Mouse (Mus musculus) liver (tissue): ENCODE data around the gene Gm11096.
A peak's percentile ranks its signal among the peaks of the same experiment; 100 is the strongest.

ENCODE experiments used
- DNase-seq: peaks from one replicate; pipeline ENCODE4 v3.0.0-alpha.2; 2020; ENCODE audit warnings: mixed read lengths

Gene Gm11096

DNA sequence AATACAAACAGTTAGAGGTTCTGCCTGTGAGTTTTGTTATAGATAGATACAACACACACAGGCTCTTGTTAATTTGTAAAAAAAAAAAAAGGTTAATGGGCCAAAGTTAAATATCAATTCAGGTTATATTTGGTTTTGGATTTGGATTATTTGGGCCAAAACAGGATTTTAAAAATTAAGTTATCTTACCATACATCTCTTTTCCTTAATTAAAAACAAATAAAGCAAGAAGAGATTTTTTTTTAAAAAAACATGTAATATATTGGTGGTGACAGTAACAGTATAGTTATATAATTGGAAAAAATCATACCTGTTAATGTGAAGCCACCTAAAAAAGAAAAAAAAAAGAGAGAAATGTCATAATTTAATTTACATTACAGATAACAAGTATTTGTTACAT, at the start of gene Gm11096:
TSS of gene Gm11096 (plus strand) at position 301 of the 400 bp plus-strand sequence.
- no peak for DNase-seq

DNA sequence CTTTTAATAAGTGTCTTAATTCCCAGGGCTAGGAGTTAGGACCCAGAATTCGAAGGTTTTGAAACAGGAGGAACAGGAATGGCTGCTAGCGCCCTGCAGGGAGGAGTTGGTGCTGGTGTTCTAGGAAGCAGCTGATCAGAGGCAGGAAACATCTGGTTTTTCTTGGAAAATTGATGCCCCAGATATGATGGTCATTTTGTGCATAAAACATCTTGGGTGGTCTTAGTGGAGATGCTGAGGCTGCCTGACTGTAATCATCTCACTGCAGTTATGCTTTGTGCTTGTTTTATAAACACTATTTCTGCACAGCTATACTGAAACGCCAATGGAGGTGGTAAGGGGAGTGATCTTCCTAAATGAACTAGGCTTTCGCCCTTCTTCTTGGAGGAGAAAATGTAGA, 48.5 kb upstream of the Gm11096 start:
- no peak for DNase-seq

DNA sequence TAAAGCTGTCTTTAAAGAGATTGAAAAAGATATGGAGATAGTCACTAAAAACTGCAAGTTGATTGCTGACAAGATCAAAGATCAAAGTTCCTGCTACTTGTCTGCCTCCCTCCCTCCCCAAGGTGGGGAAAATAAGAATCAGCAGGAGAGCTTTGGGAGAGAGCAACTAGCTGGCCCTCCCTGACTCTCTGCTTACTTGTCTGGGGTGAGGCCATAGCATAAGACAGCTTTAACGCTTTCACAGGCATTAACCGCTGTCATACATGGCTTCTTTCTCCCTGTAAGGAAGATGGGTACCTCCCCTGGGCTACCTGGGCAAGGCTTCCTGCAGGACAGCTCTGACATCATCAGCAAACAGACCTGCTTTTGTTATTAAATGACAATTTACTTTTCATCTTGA, 47.4 kb upstream of the Gm11096 start:
- DNase-seq: no peak

DNA sequence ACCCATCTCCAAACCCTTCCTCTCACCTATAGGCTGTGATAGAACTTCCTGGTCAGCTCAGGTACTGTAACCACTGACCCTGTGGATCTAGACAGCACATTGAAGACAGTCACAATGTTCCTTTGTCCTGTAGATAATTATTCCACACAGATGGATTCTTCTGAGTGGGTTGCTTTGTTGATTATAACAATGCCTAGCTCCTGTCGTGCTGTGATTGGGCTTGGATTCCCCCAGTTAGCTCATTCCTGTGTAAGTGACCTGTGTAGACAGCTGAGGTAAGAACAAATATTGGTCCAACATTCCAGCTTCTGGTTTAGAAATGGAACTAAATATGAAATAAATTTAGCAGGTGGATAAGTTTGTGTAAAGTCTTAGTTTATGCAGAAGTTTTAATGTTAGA, 44.1 kb upstream of the Gm11096 start:
- no peak for DNase-seq

DNA sequence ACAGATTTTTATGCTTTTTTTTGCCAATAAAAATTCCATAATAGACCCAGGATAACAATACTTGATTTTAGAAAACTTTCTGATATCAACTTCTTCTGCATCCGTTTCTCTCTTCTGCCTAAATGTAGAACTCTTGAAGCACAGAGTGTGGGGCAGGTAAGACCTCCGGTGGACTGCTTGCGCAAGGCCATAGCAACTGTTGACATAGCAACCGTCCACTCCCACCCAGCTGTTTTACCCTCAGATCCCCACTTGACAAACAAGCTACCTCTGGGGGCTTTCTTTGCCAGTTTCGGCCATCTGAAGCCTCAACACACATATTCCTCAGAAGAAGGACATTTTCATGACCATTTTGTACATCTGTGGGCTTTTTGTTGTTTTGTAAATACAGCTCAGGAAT, 41.2 kb upstream of the Gm11096 start:
- no peak for DNase-seq

DNA sequence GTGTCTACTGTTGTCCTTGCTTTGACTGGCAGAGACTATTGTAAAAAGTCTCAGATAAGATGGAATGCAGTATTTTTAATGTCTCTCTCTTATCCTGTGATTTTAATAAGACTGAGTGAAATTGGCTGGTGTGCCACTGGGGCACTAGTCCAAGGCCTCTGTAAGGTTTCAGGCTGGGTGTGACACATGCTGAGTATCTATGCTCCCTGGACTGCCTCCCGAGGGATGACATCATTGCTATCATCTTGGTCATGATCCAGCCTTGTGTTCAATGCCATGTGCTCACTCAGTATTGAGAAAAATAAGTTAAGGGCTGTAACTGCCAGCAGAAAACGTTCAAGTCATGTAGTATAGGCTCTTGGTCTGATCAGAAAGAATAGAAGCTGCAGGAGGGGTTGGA, 38.9 kb upstream of the Gm11096 start:
- DNase-seq: no peak

DNA sequence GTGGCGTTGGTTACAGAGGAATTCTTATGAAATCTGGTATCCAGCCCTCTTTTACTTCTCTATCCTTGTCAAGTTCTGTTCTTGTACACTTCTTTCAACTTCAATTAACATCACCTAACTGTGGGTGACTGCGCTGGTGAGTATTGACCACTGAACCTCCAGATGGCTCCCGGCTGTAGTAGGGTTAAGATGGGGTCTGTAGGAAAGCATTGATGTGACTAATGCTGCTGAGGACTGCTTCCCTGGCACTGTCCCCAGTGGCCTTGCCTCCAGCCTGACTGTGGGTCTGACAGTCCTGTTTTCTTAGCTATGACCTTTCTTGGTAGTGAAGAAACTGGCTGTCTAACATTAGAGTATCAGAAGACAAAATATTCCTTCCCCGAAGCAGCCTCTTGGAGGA, 38.4 kb upstream of the Gm11096 start:
- no peak for DNase-seq

DNA sequence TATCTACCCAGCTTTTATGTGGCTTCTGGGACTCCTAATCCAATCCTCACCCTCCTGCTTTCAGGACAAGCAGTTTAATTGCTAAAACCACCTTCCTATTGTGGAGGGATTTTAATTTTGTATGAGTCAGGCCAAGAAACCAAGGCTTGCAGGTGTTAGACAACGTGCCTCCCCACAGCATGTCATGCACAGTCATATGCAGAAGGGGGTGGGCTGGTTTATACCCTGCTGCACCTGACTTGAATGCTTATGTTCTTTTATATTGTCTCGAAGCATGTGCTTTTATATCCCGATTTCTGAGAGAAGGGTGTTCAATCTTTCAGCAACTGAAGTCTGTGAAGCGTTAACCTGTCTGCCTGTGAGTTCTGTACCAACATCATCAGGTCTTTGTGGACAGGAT, 37.3 kb upstream of the Gm11096 start:
- DNase-seq: no peak

DNA sequence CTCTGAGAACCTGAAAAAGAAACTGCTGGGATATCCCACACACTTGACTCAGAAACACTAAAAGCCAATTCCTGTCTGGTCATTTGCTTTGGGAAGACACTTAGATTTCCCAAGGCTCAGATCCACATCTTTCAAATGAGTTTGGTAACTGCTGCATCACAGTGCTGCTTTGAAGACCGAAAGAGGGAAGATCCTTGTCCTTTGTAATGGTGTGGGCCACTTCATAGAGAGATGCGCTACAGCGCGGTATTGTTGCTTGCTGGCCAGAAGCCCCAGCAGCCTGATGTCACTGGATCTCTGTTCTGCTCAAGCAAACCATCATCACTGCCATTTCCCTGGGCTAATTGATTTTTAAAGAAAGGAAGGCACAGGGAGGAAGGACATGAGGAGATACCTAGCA, 28.8 kb upstream of the Gm11096 start:
- no peak for DNase-seq

DNA sequence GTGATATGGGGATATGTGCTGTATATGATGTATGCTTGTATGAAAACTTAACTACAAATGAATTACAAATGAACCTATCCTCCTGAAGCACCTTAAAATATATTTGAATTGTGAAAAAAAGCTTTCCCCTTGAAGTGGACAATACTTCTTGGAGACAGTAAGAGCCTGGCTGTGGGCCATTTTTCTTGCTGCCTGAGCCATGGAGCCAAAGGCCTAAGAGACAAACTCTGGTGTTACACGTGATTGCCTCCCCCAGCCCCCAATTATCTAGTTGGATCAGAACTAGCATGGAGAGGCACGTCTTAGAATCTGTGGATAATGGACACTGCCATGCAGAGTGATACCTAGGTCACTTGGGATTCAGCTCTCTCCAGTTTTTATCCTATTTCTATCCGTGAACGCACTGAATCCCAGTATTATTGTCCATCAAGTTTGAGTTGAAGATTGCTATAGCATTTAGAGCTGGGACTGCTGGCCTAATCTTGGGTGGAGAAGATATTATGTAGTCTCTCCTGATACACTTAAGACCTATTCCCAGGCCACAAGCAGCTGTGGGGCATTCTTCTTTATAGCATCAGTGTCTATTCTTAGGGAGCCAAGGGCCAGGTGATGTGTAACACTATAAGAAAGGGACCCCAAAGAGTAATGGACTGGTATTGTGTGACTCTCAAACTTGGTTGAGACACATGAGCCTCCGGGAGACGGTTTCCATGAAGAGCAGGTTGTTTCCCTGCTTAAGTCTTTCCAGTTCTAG, 25.0 kb upstream of the Gm11096 start:
- no peak for DNase-seq

DNA sequence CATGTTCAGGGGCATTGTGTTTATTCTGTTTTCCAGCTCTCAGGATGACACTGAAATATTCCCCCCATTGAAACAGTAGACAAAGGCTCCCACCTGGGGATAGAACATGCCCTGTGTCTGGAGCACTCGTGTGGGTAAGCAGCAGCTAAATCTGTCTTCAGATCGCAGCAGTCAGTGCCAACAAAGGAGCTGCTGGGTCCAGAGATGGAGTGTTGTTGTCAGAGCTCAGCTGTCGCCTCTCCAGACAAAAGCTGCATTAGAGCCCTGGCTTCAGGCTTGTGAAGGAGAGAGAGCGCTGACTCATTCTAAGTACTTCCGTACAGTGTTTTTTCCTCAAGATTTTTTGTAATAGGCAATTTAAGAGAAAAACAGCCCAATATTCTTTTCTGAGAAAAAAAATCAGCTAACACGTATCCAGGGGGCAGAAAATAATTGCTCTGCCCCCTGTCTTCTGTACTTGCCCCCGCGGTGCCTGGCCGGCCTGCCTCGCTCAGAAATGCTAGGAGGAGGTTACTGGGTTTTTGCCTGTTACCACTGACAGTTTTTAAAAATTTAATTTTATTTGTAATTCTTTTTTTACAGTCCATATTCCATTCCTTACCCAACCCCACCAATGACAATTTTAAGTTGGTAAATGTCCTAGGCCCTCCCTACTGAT, 21.6 kb upstream of the Gm11096 start:
- no peak for DNase-seq

DNA sequence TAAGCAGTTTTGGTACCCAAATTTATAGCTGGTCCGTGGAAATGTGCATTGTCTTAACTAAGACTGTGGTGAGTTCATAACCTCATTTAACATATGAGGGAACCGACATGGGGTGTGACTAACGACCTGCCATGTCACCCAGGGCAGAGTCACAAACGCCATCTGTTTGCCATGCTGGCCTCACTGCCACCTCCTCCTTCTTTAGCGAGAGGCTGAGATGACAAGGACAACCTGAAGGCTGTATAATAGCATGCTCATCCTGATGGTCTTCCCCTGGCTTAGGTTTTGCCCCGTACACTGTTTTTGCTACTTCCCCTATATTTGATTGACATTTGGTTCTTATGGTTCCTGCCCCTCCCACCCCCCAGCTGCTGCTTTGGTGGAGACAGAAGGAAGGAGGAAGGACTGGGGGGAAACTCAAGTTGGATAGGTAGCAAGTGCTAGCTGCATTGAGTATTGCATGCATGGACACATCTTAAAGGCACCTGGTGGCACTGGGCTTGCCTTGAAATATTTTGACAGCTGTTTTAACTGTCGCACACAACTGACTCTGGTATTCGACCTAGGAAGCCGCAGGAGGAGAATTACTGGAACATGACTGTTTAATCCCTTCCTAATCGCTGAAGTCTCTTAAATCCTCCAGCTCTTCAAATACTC, 17.2 kb upstream of the Gm11096 start:
- peak; percentile 12 for DNase-seq

DNA sequence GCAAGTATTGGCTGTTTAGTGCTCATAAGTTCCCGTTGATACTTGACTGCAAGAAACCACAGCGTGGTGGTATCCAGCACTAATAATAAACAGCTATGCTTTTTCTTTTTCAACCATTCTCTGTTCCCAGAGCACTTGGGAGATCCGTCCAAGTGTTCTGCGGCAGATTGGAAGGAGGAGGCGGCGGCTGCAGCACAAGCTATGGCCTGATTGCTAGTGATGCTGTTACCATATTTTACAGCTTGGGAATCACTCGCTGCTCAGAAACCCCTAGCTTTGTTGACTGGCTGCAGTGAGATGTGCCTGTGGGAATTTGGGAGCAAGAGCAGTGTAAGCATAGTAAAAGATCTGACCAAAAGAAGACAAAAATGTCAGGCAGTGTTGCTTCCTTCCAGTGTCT, 14.3 kb upstream of the Gm11096 start:
- no peak for DNase-seq

DNA sequence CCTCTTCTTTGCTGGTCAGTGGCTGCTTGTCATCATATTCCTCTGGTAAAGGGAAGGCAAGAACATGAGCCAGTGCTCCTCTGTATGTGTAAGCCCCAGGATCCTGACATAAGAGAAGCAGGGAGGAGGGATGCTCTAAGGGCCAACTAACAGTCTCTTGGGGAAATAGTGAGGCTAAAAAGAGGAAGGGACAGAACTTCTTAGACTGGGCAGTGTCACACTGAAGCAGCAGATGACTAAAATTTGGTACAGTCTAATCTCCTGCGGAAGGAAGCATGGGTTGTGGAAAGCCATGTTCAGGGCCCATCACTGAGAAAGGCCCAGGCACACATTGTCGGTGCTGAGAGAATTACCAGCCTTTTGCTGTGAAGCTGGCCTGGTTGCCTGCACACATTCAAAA, 8.8 kb upstream of the Gm11096 start:
- no peak for DNase-seq

DNA sequence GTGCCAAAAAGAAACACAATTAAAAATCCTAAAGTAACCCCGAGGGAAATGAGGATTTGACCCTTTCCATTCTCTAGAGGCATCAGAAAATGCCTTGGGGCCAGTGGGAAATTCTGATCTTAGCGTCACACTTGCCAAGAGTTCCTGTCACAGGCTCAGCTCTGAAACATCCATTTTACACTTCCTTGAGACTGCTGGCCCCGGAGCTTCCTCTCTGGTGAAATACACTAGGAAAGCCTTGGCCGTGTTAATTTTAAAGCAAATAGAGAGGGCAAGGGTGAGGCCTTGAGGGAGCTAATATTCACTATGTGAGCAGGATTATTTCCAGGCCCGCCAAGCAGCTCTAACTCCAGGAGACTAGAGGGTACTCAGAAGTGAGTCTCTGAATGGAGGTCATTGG, 8.4 kb upstream of the Gm11096 start:
- DNase-seq: no peak

DNA sequence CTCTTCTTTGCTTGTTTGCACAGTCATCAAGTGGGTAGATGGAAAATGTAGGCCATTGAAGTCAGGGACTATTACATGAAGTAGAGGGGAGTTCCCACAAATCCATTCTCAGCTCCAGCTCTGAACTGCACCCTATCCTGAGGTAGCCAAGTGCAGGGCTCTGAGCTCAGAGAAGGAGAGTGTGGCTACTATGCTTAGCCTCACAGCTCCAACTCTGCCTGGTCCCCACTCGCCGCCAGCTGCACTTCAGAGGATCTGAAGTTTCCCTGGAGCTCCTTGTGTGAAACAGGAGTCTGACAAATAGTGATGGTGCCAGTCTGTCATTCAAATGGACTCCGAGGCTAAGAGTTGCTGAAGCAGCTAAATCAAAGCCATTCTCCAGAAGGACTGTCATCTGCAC, 13.7 kb downstream of the Gm11096 start:
- DNase-seq: no peak

DNA sequence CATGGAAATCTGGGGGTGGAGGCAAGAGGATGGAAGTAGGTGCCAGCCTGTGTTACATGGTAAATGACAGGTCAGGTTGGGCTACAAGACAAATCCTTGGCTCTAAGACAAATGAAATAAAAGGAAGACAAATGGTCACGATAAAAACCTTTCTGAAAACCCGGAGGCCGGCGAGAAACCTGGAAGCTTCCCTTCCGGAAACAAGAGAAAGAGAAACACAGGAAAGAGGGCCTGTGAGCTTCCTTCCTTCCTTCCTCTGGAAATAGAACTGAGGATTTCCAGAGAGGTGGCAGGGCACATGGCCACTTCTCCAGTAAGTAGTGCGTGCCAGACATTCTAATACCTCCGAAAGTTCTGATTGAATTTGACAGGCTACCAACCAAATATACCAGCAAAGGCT, 14.4 kb downstream of the Gm11096 start:
- no peak for DNase-seq

DNA sequence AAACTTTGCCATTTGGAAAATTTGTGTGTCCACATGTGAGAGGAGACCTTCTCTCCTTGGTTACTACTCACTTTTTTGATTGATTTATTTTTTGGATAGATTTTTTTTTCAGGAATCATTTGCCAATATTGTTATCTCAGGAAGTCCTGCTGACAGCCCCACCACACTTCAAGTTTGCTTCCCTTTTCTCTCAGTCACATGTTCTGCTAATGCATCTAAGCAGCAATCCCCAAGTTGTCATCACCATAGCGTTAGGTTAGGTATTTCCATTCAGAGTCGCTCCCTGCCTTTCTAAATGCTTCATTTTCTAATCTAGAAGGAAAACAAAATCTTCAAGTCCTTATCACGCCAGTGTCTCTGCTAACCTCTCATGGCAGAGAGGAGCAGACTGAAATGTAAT, 17.8 kb downstream of the Gm11096 start:
- DNase-seq: no peak

DNA sequence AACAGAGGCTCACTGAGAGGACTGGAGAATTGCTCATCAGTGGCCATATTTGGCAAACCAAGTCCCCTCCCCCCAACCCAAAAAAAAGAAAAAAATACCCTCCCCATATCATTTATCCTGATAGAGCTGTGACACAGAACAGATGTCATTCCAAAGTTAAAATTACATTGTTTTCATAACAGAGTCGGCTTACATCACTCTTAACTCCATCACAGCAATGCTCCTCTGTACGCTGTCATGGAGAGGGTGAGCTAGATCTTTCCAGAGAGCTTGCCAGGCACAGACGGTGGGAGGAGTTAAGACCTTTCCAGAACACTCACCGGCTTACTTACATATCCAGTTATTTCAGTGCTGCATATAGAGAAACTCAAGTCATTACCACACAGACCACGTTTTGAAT, 27.4 kb downstream of the Gm11096 start:
- no peak for DNase-seq

DNA sequence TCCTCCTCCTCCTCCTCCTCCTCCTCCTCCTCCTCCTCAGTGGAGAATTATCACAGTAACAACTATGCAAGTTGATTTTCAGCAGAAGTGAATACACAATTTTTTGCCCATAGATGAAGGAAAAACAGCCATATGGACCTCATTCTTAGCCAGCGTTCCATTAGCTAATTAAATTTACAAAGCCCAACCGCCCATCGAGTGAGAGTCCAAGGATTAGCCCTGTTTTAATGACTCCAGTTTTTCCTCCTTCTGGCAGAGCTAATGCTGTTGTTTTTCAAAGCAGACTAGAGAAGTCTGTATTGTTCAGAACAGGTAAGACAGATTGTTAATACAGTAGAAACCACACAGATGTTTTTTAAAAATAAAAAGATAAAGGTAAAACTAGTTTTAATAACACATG, 31.8 kb downstream of the Gm11096 start:
- DNase-seq: no peak

DNA sequence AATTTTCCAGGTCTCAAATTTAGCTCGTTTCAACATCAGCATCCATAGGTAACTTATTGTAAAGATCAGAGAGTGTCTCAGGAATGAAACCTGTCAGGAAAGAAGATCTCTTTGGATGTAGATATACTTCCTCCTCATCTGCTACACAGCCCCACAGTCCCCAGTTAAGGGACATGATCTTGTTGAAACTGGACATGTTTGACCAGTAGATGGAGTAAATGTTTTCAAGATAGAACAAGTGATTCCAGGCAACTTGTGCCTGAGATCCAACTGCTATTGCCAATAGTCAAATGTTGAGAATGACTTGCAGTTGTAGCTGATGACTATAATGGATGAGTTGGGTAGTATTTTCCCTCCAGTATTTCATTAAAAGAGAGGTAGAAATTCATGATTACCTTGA, 35.9 kb downstream of the Gm11096 start:
- DNase-seq: no peak

DNA sequence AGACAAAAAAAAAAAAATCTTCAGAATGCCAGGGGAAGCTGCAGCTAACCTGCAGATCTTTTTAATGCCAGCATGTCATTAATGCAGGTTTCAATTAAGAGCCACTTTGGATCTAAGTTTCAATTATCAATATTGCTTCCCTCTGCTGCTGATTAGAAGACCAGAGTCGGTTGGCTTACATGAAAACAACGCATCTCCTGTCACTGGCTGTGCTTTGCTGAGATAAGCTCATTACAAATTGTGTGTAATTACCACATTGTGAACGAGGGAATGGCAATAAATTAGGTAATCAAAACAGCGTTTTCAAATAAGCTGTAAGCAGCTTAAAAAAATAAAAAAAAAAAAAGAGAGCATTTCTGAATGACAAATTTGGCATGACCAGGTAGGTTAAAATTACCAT, 38.2 kb downstream of the Gm11096 start:
- no peak for DNase-seq

DNA sequence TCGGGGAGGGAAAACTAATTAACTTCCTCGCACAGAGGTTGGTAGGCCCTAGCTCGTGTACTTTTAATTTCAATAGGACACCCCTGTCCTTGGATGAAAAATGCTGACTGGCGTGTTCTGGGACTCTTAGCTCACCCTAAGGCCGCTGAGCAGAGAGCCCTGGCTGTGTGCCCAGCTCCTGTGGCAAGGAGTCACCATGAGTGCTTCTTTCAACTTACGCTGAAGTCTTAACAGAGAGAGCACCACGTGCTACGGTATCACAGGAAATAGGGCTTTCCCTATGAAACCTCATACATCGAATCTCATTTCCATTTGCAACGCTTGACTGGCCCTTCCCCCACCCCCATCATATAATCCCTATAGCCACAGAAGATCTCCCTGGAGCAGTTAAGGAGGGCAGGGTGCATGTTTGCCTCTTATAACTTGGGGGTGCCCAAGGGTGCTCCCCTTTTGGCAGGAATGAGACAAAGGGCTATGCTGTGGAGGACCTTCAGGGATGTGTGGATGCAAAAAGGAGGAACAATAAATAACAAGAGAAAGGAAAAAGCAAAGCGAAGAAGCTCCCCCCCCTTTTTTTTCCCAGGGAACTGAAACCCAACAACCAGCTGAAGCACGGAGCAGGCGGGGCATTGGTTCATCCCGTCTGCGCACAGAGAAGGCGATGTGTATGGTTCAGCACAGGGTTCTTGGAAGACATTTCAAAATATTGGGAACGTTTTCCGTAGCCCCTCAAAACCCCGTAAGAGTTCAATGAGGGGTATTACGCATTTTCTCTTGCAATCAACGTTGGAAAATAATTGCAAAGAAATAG, 39.0 kb downstream of the Gm11096 start:
- DNase-seq: peak; percentile 15
